Mouse (Mus musculus) heart, adult 2 months (tissue): ENCODE measurements around the gene Klhl40. TPM values are rescaled to one million over a fixed set of nuclear protein-coding genes. Genes with fewer than 3 reads are reported as not detected.

Experiments
- DNase-seq, 2 experiments: peaks; one replicate each; pipeline ENCODE4 v3.0.0; 2021
- H3K27ac ChIP-seq: fragments of 200-600 bp; 2 replicates; pipeline ENCODE4 v1.8.1; 2022
- H3K27me3 ChIP-seq: fragments of 200-500 bp; 2 replicates; pipeline ENCODE4 v1.6.1; 2012; ENCODE audit warnings: mild to moderate bottlenecking, low read length, inconsistent platforms, mixed read lengths; ENCODE audit not compliant: control insufficient read depth, insufficient read depth
- H3K36me3 ChIP-seq: fragments of 200-500 bp; 2 replicates; pipeline ENCODE4 v1.6.1; 2012; ENCODE audit warnings: low read length, inconsistent platforms; ENCODE audit not compliant: control insufficient read depth, insufficient read depth
- H3K4me1 ChIP-seq: fragments of 200-500 bp; 2 replicates; pipeline ENCODE4 v1.6.1; 2011; ENCODE audit warnings: low read length; ENCODE audit not compliant: control insufficient read depth, insufficient read depth
- H3K4me3 ChIP-seq: fragments of 200-600 bp; 2 replicates; pipeline ENCODE4 v1.8.1; 2022
- H3K79me2 ChIP-seq: fragments of 200-500 bp; replicated peaks from 2 replicates; pipeline ENCODE4 v1.6.1; 2012; ENCODE audit warnings: mild to moderate bottlenecking, inconsistent platforms, low read length, moderate library complexity, mixed read lengths; ENCODE audit not compliant: control insufficient read depth, insufficient read depth
- H3K9ac ChIP-seq: fragments of 200-500 bp; 2 replicates; pipeline ENCODE4 v1.6.1; 2012; ENCODE audit warnings: low read depth, mild to moderate bottlenecking, control low read depth, inconsistent platforms, low read length, mixed read lengths
- CTCF ChIP-seq: fragments of 200-600 bp; IDR thresholded peaks from 2 replicates; pipeline ENCODE4 v1.8.1; 2022; ENCODE audit warnings: antibody characterized with exemption, mild to moderate bottlenecking, moderate library complexity
- EP300 ChIP-seq: fragments of 200-500 bp; IDR thresholded peaks from 2 replicates; pipeline ENCODE4 v1.6.1; 2011; ENCODE audit warnings: low read depth, low read length, control low read depth; ENCODE audit not compliant: insufficient read depth
- POLR2A ChIP-seq: fragments of 200-500 bp; IDR thresholded peaks from 2 replicates; pipeline ENCODE4 v1.6.1; 2011; ENCODE audit warnings: mild to moderate bottlenecking, low read depth, low read length, control low read depth; ENCODE audit not compliant: insufficient read depth
- WGBS: fragments of 180-500 bp; shearing (Covaris S2); methylation state at CpG from one replicate; pipeline ENCODE4 v1.1.7; 2018; 5-methylcytosine and 5-hydroxymethylcytosine counted together
- intact Hi-C: fragments of 180-260 bp; cut with DNase I; formaldehyde crosslinking; loops from one replicate; pipeline ENCODE4 v1.15.1; 2025
- polyA plus RNA-seq: library from polyadenylated mRNA; depleted of rRNA; stranded (reverse); fragments of >200 nt; gene quantifications from 2 replicates; pipeline ENCODE4 v1.2.3, GENCODE M21; 2012
- total RNA-seq, 2 experiments: library from RNA; stranded (reverse); gene quantifications; 2 replicates each; pipeline ENCODE4 v1.2.3; 2021

Gene Klhl40
- total and polyA plus RNA-seq, 3 experiments = 12.3 to 17.4 (median 13.1) TPM

DNA sequence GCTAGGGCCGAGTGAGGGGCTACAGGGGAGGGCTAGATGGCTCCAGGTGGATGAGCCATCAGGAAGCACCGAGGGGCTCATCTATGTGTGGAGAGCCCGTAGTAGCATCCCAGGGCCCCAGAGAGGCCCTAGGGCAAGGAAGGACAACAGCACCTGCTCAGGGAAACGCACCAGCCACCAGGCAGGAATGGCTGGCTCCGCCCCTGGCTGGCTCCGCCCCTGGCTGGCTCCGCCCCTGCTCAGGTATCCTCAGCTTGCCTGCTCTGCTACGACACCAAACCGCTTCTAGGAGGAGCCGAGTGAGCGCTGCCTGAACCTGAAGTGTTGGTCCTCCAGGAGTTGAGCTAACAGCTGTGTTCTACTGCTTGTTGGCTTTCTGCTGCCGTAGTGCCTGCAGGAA is 20.3 kb downstream of the Klhl40 start:
- intact Hi-C loops = no loop called here
- Histone ChIP-seq H3K27me3 (no peaks in the 10 kb centered on the region), H3K36me3 (no peaks in the 10 kb centered on the region), H3K27ac (no peak overlapping the region), H3K4me3 (no peak overlapping the region), H3K4me1 (peaks cover 5% of the 10 kb centered on the region; the same call in 1 of the 2 replicates), H3K79me2 (no peaks in the 10 kb centered on the region), H3K9ac (no peak overlapping the region)
- no peak for DNase-seq
- TF ChIP-seq POLR2A (no peak), EP300 (no peak), CTCF (no peak)
- 42% methylated on average over 12 of the region's 12 CpGs for WGBS

DNA sequence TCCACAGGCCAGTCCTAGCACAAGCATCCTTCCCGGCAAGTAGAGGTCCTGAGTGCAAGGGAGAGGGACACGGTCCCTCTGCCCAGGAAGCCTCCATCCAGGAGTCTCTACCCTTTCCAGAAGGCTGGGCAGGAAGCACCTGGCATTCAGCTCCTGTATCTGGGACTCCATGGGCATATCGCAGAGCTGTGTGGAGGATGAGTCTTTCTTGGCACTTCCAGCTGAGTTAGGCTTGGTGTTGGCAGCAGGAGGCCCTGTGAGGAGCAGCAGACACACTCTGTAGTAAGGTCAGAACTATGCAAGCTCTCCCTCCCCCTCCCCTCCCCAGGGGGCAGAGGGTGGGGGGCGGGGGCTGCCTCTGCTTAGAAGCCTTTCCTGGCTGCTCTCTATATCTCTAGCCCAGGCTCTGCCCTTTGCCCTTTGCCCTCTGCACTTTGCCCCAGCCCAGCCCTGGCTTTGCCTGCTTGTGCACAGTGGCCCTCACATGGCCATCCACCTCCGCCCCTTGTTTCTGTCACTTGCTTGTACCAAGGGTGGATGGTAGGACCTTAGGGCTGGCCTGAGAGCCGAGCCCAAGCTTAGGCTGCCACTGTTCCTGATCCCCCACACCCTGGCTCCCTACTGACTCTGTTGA is 21.6 kb downstream of the Klhl40 start:
- no peak overlapping the region for H3K9ac ChIP-seq
- no peak for DNase-seq
- peaks cover 5% of the 10 kb centered on the region; the same call in 1 of the 2 replicates for H3K4me1 ChIP-seq
- no peaks in the 10 kb centered on the region for H3K36me3 ChIP-seq
- H3K4me3 ChIP-seq = no peak overlapping the region
- intact Hi-C loops = no loop called here
- no peaks in the 10 kb centered on the region for H3K27me3 ChIP-seq
- H3K79me2 ChIP-seq = no peaks in the 10 kb centered on the region
- 46% methylated on average over 6 of the region's 6 CpGs for WGBS
- H3K27ac ChIP-seq = no peak overlapping the region
- TF ChIP-seq POLR2A = no peak
- no peak for TF ChIP-seq EP300
- TF ChIP-seq CTCF = no peak

DNA sequence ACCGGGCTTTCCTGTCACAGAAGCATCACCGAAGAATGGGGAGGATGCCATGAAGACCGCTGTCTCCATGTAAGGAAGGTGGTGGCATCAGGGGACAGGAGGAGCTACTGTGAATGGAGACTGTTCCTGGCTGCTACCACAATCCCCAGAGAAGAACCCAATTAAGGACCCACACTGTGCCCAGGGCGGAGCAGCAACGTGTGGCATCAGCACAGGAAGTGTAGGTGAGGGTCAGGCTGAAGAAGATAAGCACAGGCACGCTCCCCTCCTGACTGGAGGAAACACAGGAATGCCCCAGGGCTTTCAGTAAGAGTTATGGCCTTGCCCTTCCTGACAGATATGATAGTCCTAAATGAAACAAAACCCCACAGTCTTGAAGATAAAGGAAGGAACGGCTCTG is 25.3 kb downstream of the Klhl40 start:
- WGBS = 52% methylated on average over 7 of the region's 7 CpGs
- TF ChIP-seq EP300 = no peak
- TF ChIP-seq CTCF = no peak
- TF ChIP-seq POLR2A = no peak
- intact Hi-C loops = no loop called here

DNA sequence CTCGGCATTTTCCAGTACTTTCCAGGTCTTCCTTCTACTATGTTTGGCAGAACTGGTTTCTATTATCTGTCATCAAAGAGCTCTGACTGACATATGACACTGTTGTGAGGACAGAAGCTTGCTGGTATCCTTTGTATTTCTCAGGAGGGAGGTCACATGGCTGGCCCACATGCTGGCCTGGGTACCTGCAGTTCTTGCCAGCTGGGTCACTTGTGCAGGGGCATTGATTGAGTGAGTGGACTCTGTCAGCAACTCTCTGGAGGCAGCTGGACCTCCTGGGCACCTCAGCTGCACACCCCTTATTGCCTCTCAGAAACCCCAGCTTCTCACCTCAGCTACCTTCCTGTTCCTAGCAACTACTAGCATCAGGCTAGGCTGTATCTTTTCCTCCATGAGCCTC is 30.1 kb downstream of the Klhl40 start:
- no peaks in the 10 kb centered on the region for H3K4me1 ChIP-seq
- H3K27me3 ChIP-seq = no peaks in the 10 kb centered on the region
- DNase-seq = no peak
- intact Hi-C loops = no loop called here
- H3K4me3 ChIP-seq = no peak overlapping the region
- H3K36me3 ChIP-seq = no peaks in the 10 kb centered on the region
- no peak overlapping the region for H3K27ac ChIP-seq
- WGBS = 72% methylated on average over 1 of the region's 1 CpGs
- TF ChIP-seq CTCF (no peak), POLR2A (no peak), EP300 (no peak)
- no peaks in the 10 kb centered on the region for H3K79me2 ChIP-seq
- H3K9ac ChIP-seq = no peak overlapping the region

More for the DNA sequence above, 25.3 kb downstream of the Klhl40 start:
- Histone ChIP-seq H3K9ac (no peak overlapping the region), H3K27me3 (no peaks in the 10 kb centered on the region), H3K4me3 (no peak overlapping the region), H3K79me2 (no peaks in the 10 kb centered on the region), H3K27ac (no peak overlapping the region), H3K4me1 (no peaks in the 10 kb centered on the region), H3K36me3 (no peaks in the 10 kb centered on the region)
- no peak for DNase-seq

DNA sequence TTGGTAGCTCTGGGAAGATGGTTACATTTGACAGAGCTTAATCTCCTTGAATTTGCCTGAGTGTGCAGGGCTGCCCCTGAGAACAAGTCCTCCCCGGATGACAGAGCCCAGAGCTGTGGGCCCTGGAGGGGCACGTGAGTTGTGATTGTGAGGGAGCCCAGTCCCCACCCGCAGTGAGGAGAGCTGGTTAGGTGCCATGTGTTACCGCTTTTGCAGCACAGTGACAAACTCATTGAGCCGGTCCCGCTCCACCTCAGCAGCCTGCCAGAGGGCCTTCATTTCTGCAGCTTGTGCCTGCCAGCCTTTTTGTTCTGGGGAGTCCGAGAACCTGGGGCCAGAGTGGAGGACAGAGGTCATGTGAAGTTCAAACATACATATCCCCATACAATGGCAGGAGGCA is 30.5 kb downstream of the Klhl40 start:
- Histone ChIP-seq H3K4me1 (no peaks in the 10 kb centered on the region), H3K27me3 (no peaks in the 10 kb centered on the region), H3K79me2 (no peaks in the 10 kb centered on the region), H3K9ac (no peak overlapping the region), H3K27ac (no peak overlapping the region), H3K36me3 (no peaks in the 10 kb centered on the region), H3K4me3 (no peak overlapping the region)
- intact Hi-C loops = no loop called here
- WGBS = 58% methylated on average over 7 of the region's 7 CpGs
- TF ChIP-seq EP300 (no peak), POLR2A (no peak), CTCF (no peak)
- DNase-seq = no peak

DNA sequence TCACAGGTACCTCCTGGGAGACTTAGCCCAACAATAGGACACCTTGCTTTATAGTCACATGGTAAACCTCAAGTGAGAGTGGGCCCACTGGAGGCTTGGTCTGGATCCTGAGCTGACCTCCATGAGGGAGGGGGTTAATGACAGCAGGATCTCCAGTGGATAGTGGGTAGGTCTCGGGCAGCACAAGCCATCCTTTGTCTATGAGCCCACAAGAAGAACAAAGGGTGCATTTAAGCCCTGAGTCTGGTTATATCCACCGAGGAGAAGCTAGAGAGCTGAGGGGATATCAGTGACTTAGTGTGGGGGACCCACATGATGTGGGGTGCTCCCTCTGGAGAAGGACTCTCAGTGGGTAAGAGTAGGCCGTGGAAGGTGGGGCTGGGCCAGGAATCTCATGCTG is 31.1 kb downstream of the Klhl40 start:
- no peak overlapping the region for H3K4me3 ChIP-seq

More for the DNA sequence above, 31.1 kb downstream of the Klhl40 start:
- Histone ChIP-seq H3K79me2 (no peaks in the 10 kb centered on the region), H3K27ac (no peak overlapping the region), H3K9ac (no peak overlapping the region), H3K27me3 (no peaks in the 10 kb centered on the region), H3K36me3 (no peaks in the 10 kb centered on the region), H3K4me1 (no peaks in the 10 kb centered on the region)
- intact Hi-C loops = no loop called here
- no peak for DNase-seq
- 87% methylated on average over 3 of the region's 3 CpGs for WGBS
- no peak for TF ChIP-seq POLR2A
- no peak for TF ChIP-seq EP300
- no peak for TF ChIP-seq CTCF
